Mouse (Mus musculus) midbrain, embryonic 16.5 days (tissue): ENCODE measurements around the gene Chac2. TPM values are rescaled to one million over a fixed set of nuclear protein-coding genes. Genes with fewer than 3 reads are reported as not detected.

Experiments used
- polyA plus RNA-seq: library from polyadenylated mRNA; unstranded; fragments of >200 nt; fragmentation: Nextera tagmentation; extraction: Ambion mirVana; gene quantifications from 2 replicates; pipeline ENCODE4 v1.2.1, GENCODE M21; 2015

The Chac2 gene
- polyA plus RNA-seq, 1 experiment from 2014 or later: 39.4 TPM

Other genes starting within 250 kb of the Chac2 start
- gene Psme4, start 214.6 kb downstream of the Chac2 start, polyA plus RNA-seq: 12.7 and 12.8 TPM in 2 replicates
- 9.3 and 10.2 TPM in 2 replicates for gene Gpr75, start 101.0 kb downstream of the Chac2 start, polyA plus RNA-seq
- gene Asb3, start 100.9 kb downstream of the Chac2 start, polyA plus RNA-seq: 29.6 and 31.4 TPM in 2 replicates
- gene Erlec1, start 32.0 kb downstream of the Chac2 start, polyA plus RNA-seq: 10.2 and 10.5 TPM in 2 replicates
- not detected in 2 replicates for gene Gm17332, start 196.1 kb upstream of the Chac2 start, polyA plus RNA-seq